Mouse (Mus musculus): ENCODE data around the gene Immp2l. TPM values are rescaled to one million over a fixed set of nuclear protein-coding genes. Genes with fewer than 3 reads are reported as not detected.
"Not testable (repeated sequence)": the region's sequence is repeated elsewhere in the genome, so short reads cannot be mapped to it uniquely, and the experiment has no call there.

Gene Immp2l
- total RNA-seq, 1 experiment from 2014 or later, result 11.5 TPM

DNA sequence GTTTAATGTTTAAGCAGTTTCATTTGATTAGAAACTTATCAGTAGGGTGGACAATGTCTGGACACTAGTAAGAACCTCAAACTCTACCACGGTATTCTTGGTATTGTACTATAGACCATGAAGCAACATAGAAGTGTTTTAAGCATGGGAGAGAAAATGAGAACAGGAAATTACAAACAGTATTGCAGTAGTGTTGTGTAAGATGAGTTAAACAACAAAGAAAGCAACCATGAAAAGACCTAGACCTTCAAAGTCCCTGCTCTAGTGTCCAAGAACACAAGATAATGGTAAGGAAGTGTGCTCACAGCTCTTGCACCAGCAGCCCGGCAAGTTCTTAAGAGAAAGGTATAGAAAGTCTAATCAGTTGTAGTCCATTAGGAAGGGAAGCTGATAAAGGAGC lies 700.7 kb downstream of the Immp2l start:
- ATAC-seq (ENCODE audit: extremely low read depth, insufficient number of reproducible peaks, low FRiP score, poor library complexity, severe bottlenecking), result no peak

- ATAC-seq (ENCODE audit: extremely low read depth, insufficient number of reproducible peaks, low FRiP score, poor library complexity, severe bottlenecking), result no peak
Measured at GRCm38 (mm10) chr12:41726720-41727119, 702.8 kb downstream of the Immp2l start.

DNA sequence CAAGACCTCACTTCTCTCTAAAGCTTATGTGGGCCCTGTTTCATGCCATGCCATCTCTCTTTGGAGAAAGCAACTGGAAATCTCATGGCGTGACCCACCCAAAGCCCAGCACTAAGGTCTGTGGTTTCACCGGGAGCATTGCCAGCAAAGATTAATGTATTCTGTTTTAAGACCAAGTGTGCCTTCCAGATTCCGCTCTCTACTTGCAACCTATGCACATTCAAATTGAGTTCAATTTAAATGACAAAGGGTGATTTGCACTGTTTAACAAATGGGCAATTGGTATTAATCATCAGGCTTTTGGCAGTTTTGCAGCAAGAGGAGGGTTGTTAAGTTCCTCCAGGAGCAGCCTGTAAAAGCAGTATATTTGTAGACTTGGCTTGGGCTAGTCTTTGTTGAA lies 703.3 kb downstream of the Immp2l start:
- no peak for ATAC-seq (ENCODE audit: extremely low read depth, insufficient number of reproducible peaks, low FRiP score, poor library complexity, severe bottlenecking)

GRCm38 (mm10) chr12:41727764-41728338 lies 704.0 kb downstream of the Immp2l start:
- no peak for ATAC-seq (ENCODE audit: extremely low read depth, insufficient number of reproducible peaks, low FRiP score, poor library complexity, severe bottlenecking)

GRCm38 (mm10) chr12:41728467-41728866 lies 704.6 kb downstream of the Immp2l start:
- ATAC-seq (ENCODE audit: extremely low read depth, insufficient number of reproducible peaks, low FRiP score, poor library complexity, severe bottlenecking), result no peak

DNA sequence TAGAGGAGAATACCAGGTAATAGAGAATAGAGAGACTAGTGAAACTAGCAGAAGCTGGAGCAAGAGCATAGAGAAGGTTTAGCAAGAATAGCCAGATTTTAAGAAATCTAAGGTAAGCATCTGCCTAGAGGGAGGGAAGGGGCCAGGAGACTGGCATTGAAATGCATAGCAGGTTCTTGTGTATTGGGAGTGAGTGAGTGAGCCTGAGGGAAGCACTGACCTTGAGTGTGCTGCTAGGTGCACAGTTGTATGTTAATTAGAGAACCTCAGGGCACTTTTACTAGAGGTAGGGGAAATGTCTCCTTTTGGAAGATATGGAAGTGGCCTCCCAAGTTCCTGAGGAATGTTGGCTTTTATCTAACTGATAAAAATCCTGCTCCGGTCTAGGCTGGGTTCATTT lies 705.9 kb downstream of the Immp2l start:
- no peak for ATAC-seq (ENCODE audit: extremely low read depth, insufficient number of reproducible peaks, low FRiP score, poor library complexity, severe bottlenecking)

- no peak for ATAC-seq (ENCODE audit: extremely low read depth, insufficient number of reproducible peaks, low FRiP score, poor library complexity, severe bottlenecking)
Measured at GRCm38 (mm10) chr12:41733168-41733567, 709.3 kb downstream of the Immp2l start.

- ATAC-seq (ENCODE audit: extremely low read depth, insufficient number of reproducible peaks, low FRiP score, poor library complexity, severe bottlenecking), result no peak
Measured at GRCm38 (mm10) chr12:41742887-41743286, 719.0 kb downstream of the Immp2l start.

- ATAC-seq (ENCODE audit: extremely low read depth, insufficient number of reproducible peaks, low FRiP score, poor library complexity, severe bottlenecking), result no peak
Measured at GRCm38 (mm10) chr12:41763396-41763795, 739.5 kb downstream of the Immp2l start.

DNA sequence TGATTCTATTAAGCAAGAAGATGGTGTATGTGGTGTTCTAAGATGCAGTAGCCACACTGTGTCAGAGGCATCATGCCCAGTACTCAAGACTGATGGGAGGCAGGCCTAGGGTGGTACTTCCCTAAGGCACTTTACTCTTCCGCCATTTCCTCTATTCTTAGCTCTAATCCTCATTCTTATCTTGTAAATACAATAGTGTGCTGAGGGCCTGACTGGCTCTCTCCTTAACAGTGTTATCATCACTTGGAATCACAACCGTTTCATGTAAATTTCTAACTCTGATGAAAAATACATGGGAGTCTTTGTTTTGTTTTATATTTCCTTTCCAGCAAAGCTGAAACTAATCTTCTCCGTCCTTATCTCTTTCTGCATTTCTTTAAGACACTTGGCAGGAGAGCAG lies 750.1 kb downstream of the Immp2l start:
- no peak for ATAC-seq (ENCODE audit: extremely low read depth, insufficient number of reproducible peaks, low FRiP score, poor library complexity, severe bottlenecking)

DNA sequence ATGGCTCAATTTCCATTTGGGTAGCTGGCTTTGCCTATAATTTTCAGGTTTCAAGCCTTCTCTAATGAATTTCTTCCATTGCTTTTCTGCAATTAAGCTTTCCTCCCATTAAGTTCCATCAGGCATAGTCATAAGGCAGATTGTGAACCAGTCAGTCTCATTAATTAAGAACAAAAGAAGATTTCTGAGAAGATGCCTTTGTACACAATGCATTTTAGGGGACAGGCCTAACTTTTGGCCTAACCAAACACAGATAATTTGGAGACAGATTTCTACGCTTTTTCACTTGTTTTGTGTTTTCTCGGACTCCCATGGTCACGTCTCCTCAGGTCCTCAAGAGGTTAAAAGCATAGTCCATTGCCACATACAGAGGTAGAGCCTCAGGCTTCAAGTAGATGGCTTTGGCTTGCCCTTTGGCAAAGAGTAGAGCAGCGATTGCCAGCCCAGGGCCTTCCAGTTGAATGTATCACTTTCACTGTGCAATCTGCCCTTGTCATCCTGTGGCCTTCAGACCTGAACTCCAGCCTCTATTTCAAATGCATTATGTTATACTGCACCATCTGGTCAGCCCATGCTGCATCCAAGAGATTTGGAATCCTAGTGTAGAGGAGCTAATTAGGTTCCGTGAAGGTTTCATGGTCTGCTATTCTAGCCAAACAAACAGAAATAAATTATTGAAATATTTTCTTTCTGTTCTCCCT lies 750.9 kb downstream of the Immp2l start:
- no peak for ATAC-seq (ENCODE audit: extremely low read depth, insufficient number of reproducible peaks, low FRiP score, poor library complexity, severe bottlenecking)

DNA sequence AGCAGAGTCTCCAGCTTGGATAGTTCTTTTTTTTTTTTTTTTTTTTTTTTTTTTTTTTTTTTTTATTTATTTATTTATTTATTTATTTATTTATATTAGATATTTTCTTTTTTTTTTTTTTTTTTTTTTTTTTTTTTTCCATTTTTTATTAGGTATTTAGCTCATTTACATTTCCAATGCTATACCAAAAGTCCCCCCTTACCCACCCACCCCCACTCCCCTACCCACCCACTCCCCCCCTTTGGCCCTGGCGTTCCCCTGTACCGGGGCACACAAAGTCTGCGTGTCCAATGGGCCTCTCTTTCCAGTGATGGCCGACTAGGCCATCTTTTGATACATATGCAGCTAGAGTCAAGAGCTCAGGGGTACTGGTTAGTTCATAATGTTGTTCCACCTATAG lies 753.9 kb downstream of the Immp2l start:
- not testable (repeated sequence) for ATAC-seq (ENCODE audit: extremely low read depth, insufficient number of reproducible peaks, low FRiP score, poor library complexity, severe bottlenecking)

DNA sequence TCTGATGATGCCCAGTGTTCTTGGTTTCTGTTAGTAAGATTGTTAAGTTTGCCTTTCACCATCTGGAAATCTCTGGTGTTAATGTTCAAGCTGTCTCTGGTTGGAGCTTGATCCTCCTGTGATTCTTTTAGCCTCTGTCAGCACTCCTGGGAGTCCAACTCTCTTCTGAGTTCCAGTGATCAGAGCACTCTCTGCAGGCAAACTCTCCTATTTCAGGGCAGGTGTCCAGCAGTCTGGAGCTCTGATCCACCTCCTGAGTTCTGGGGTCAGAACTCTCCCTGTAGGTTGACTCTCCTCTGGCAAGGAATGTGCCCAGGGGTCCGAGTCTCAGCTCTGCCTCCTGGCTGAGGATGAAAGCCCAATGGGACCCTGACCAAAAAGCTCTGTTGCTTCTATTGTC lies 769.8 kb downstream of the Immp2l start:
- not testable (repeated sequence) for ATAC-seq (ENCODE audit: extremely low read depth, insufficient number of reproducible peaks, low FRiP score, poor library complexity, severe bottlenecking)

GRCm38 (mm10) chr12:41829517-41829916 lies 805.6 kb downstream of the Immp2l start:
- no peak for ATAC-seq (ENCODE audit: extremely low read depth, insufficient number of reproducible peaks, low FRiP score, poor library complexity, severe bottlenecking)

GRCm38 (mm10) chr12:41831731-41832130 lies 807.8 kb downstream of the Immp2l start:
- no peak for ATAC-seq (ENCODE audit: extremely low read depth, insufficient number of reproducible peaks, low FRiP score, poor library complexity, severe bottlenecking)

DNA sequence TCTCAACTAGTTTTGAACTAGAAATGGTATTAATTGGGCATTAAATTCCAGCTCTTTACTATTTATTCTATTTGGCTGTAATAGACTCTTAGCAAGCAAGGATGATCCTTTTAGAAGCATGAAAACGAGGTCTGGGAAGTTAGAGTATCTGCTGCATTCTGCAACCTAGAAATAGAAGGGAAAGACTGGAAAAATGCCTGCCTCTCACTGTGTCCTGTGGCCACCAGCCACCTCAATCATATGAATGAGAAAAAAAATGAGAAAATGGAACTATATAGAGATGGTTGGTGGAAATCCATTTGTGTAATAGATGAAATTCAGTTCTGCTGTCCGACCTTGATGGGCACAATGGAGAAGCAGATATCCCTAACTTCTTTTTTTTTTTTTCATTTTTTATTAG lies 810.8 kb downstream of the Immp2l start:
- no peak for ATAC-seq (ENCODE audit: extremely low read depth, insufficient number of reproducible peaks, low FRiP score, poor library complexity, severe bottlenecking)

- ATAC-seq (ENCODE audit: extremely low read depth, insufficient number of reproducible peaks, low FRiP score, poor library complexity, severe bottlenecking), result no peak
Measured at GRCm38 (mm10) chr12:41838334-41838847, 814.5 kb downstream of the Immp2l start.

- no peak for ATAC-seq (ENCODE audit: extremely low read depth, insufficient number of reproducible peaks, low FRiP score, poor library complexity, severe bottlenecking)
Measured at GRCm38 (mm10) chr12:41839241-41839640, 815.4 kb downstream of the Immp2l start.

GRCm38 (mm10) chr12:41842694-41843329 lies 818.9 kb downstream of the Immp2l start:
- no peak for ATAC-seq (ENCODE audit: extremely low read depth, insufficient number of reproducible peaks, low FRiP score, poor library complexity, severe bottlenecking)

DNA sequence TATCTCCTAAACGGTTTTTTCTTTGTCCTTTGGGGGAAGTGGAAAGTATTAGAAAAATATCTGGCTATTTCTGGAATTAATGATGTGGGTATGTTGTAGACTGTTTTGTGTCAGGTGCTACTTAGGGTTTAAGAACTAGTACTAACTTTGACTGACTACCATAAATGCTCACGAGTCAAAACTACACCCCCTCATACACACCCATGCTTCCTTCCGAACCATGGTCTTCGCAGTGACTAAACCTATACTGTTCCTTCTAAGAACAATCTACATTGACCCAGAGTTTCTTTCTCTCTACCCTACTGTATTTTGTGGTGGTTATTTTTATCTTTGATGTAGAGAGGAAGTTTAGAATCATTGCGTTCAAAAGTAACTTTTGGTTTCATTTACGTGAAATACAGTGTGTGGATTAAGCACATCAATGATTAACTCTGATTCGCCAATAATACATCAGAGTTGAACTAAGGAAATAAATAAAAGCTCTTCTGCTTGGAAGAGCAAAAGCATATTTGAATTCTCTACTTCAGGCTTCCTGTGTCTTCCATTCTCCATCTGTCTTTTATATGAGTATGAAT lies 828.1 kb downstream of the Immp2l start:
- ATAC-seq (ENCODE audit: extremely low read depth, insufficient number of reproducible peaks, low FRiP score, poor library complexity, severe bottlenecking), result peak; percentile 53; the same call in 1 of the 2 replicates
